Mouse (Mus musculus) heart, postnatal 36 days (tissue): ENCODE data around the gene Pex11g. TPM values are rescaled to one million over a fixed set of nuclear protein-coding genes. Genes with fewer than 3 reads are reported as not detected.

Experiments used
- DNase-seq, 2 experiments: peaks; one replicate each; pipeline ENCODE4 v3.0.0; 2021 to 2022
- intact Hi-C: fragments of 180-260 bp; cut with DNase I; formaldehyde crosslinking; loops from one replicate; pipeline ENCODE4 v1.15.1; 2025
- total RNA-seq, 2 experiments: library from RNA; stranded (reverse); gene quantifications; 2 replicates each; pipeline ENCODE4 v1.2.3; 2021

Pex11g gene
- total RNA-seq: 1 to 10 TPM; 3.2 to 4.1 TPM

- intact Hi-C loops: loop anchor here (2.0 to 10.0 kb wide), 2 partner anchors 50 to 208 kb away; partner anchors contain the start of genes Fcor and Trappc5
- peak; percentile 97 to 99 for DNase-seq
These were observed at the start of gene Pex11g for GRCm38 (mm10) chr8:3467006-3467885. Pex11g (minus strand) TSS chr8:3467680.

- DNase-seq: peak; percentile 27 to 33
- intact Hi-C loops: loop anchor here (2.0 to 10.0 kb wide), 4 partner anchors 24 to 738 kb away; partner anchors contain the start of genes Ctxn1, Pet100, Pex11g and Snapc2
These were observed 49.6 kb upstream of the Pex11g start for GRCm38 (mm10) chr8:3517117-3517495.

GRCm38 (mm10) chr8:3516450-3517116 lies 49.1 kb upstream of the Pex11g start:
- intact Hi-C loops: loop anchor here (2.0 to 10.0 kb wide), 4 partner anchors 24 to 738 kb away; partner anchors contain the start of genes Ctxn1, Pet100, Pex11g and Snapc2
- DNase-seq: peak; percentile 90 to 91

- peak in 1 of 2 experiments; percentile 53 for DNase-seq
These were observed 48.4 kb upstream of the Pex11g start for GRCm38 (mm10) chr8:3515771-3516417.

DNA sequence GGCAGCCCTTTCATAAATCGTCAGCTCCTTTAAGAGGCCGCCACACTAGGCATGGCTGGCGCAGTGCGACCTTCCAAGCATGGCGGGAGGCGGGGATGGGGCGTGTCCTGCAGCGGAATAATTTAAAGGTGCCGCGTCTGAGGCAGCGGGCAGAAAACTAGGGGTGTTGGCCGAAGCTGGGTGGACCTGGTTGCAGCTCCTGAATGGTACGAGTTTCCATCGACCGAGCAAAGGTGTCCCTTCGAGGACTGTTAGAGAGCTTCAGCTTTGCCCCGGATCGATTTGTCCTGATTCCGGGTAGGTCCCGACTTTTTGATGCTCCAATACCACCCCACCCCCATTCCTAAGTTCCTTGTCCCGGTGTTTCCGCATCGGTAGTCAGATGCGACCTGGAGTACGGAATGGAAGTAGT lies 47.8 kb upstream of the Pex11g start, which contains the start of gene Pnpla6:
Gene Pnpla6 (plus strand): TSS at position 125 of the 412 bp plus-strand sequence.
- DNase-seq: peak; percentile 89 to 91
- intact Hi-C loops: loop anchor here (1.0 to 10.0 kb wide), 3 partner anchors 107 to 740 kb away; partner anchors contain the start of genes Ctxn1, Pet100, Snapc2 and Trappc5

More at GRCm38 (mm10) chr8:3515771-3516417, 48.4 kb upstream of the Pex11g start:
- intact Hi-C loops: loop anchor here (1.0 to 10.0 kb wide), 5 partner anchors 23 to 739 kb away; partner anchors contain the start of genes Ctxn1, Pet100, Pex11g and Snapc2

GRCm38 (mm10) chr8:3514681-3515247 lies 47.3 kb upstream of the Pex11g start:
- DNase-seq: no peak
- intact Hi-C loops: loop anchor here (1.0 to 10.0 kb wide), 4 partner anchors 13 to 740 kb away; partner anchors contain the start of genes Ctxn1, Pet100, Snapc2 and Trappc5

- intact Hi-C loops: no loop called here
- no peak for DNase-seq
These were observed 40.7 kb upstream of the Pex11g start for GRCm38 (mm10) chr8:3507979-3508754.

- intact Hi-C loops: loop anchor here (5.0 kb wide), 1 partner anchor 175 kb away; the partner anchor contains the start of gene Trappc5
- DNase-seq: no peak
These were observed 34.7 kb upstream of the Pex11g start for GRCm38 (mm10) chr8:3502217-3502616.

DNA sequence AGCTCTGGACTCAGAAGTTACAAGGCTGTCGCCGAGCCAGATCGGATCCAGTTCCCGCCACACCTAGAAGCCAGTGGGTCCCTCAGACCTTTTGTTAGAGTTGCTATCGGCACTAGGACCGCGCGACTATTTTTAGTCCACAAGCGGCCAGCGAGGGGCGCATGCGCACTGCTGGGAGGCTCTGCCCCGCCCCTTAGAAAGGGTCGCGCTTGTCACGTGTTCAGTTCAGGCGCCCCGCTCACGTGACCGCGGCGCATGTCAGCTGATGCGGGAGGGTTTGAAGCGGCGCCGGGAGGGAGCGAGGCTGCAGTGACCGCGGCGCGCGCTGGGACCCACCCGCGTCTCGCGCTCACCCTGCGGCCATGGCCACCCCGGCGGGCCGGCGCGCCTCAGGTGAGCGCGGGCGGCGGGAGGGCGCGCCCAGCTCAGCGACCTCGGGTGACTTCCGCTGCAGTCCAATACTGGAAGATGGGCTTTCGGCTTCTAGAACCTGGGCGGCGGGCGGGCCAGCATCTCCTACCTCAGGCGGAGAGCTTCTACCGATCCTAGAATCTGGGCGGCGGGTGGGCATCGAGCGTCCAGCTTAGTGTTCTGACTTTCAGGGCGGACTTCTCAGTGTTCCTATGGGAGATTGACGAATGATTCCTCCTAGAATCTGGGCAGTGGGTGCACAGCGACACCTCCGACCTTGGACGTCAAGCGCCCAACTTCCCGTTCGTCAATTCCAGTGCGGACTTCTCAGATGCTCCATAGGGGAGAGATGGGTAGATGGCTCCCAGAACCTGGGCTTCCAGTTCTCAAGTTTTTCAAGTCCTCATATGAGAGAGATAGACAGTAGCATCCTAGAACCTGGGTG lies 33.0 kb upstream of the Pex11g start, which contains the start of gene Mcoln1:
Gene Mcoln1 (plus strand): TSS at position 223 of the 856 bp plus-strand sequence.
- peak; percentile 98 for DNase-seq
- intact Hi-C loops: loop anchor here (1.0 to 5.0 kb wide), 2 partner anchors 14 to 177 kb away; partner anchors contain the start of gene Trappc5

- intact Hi-C loops: loop anchor here (5.0 kb wide), 1 partner anchor 178 kb away; the partner anchor contains the start of gene Trappc5
- no peak for DNase-seq
These were observed 32.3 kb upstream of the Pex11g start for GRCm38 (mm10) chr8:3499751-3500150.

GRCm38 (mm10) chr8:3498583-3498982 lies 31.1 kb upstream of the Pex11g start:
- intact Hi-C loops: no loop called here
- no peak for DNase-seq

DNA sequence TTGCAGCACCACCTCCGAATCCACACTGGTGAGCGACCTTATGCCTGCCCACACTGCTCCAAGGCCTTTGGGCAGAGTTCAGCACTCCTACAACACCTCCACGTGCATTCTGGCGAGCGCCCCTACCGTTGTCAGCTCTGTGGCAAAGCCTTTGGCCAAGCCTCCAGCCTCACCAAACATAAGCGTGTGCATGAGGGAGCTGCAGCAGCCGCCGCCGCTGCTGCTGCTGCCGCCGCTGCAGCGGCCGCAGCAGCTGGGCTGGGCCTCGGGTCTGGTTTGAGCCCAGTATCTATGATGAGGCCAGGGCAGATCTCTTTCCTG lies 28.9 kb upstream of the Pex11g start:
- intact Hi-C loops: no loop called here
- DNase-seq: no peak

GRCm38 (mm10) chr8:3495578-3496427 lies 28.3 kb upstream of the Pex11g start:
- DNase-seq: no peak
- intact Hi-C loops: no loop called here

- no peak for DNase-seq
- intact Hi-C loops: loop anchor here (2.0 kb wide), 2 partner anchors 23 to 25 kb away; no protein-coding TSS in a partner anchor
These were observed 26.3 kb upstream of the Pex11g start for GRCm38 (mm10) chr8:3493845-3494208.

DNA sequence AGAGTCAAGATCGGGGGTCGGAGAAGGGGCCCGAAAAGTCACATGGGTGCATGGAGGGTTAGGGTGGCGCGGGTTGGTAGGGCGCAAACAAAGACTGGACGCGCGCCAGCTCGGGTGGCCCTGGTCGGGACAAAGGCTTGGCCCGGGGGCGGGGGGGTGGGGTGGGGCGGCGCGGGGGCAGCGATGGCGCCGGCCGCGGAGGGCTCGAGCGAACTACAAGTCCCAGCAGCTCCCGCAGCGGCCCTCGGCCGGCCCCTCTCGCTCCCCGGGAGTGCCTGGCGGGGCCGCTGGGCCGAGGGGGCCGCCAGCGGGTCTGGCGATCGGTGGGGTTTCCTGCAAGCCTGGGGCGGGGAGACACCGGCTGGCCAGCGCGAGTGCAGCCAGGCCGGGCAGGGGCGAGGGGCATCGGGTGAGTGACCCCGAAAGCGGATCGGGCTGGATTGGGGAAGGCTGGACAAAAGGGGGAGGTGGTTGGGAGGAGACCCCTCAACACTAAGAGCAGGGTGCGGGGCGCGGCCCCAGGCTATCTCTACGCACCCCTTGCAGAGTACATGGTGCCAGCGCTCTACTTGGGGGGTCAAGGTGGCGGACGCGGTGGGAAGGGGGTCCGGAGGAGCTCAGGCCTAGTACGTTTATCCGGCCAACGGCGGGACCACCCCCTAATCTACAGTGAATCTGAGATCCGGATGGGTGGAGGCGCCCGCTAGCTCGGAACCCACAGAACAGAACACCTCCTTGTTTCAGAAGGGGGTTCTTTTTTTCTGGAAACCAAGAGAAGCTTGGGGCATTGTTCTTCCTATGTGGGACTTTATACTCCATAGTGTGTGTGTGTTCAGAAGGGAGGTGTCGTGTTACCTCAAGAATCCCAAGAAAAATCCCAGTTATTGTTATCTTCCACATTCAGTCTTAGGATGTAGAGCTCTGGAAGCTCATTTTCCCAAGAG lies 25.7 kb upstream of the Pex11g start, which contains the start of gene Zfp358:
Gene Zfp358 (plus strand): TSS at position 238 of the 944 bp plus-strand sequence.
- intact Hi-C loops: loop anchor here (2.0 kb wide), 2 partner anchors 24 kb away; no protein-coding TSS in a partner anchor
- DNase-seq: peak; percentile 75 to 78

DNA sequence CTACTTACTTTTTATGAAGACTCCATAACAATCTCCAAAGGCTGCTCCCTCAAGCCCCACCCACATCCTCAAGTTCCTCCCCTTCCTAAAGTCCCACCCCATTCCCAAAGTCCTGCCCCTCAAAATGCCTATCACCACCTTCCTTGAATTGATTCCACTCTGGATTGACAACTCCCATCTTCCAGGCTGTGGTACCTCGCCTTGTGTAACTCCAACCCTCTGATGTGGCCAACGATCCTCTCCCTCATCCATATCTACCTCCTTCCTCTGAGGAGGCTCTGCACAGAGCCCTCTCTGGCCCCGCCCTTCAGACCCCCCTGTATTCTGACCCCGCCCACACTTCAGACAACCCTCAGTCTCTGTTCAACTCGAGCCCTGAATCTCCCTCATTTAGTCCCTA lies 17.7 kb upstream of the Pex11g start:
- intact Hi-C loops: no loop called here
- no peak for DNase-seq
